Mouse (Mus musculus) forebrain, embryonic 14.5 days (tissue): ENCODE results near the gene Rec8. TPM values are rescaled to one million over a fixed set of nuclear protein-coding genes. Genes with fewer than 3 reads are reported as not detected.

Source experiments
- ATAC-seq: fragments of 200-750 bp; cut with Nextera tagmentation; 2 replicates; pipeline ENCODE4 v1.8.0; 2017; ENCODE audit warnings: mild to moderate bottlenecking, moderate library complexity
- DNase-seq: peaks from one replicate; pipeline ENCODE4 v3.0.0-alpha.2; 2015; ENCODE audit warnings: low spot score
- H3K27ac ChIP-seq: fragments of 300-500 bp; sonication (generic); 2 replicates; pipeline ENCODE4 v1.5.1; 2014; ENCODE audit warnings: low read depth, mild to moderate bottlenecking, control low read depth, low read length, moderate library complexity
- H3K27me3 ChIP-seq: fragments of 300-500 bp; sonication (generic); replicated peaks from 2 replicates; pipeline ENCODE4 v1.6.1; 2014; ENCODE audit warnings: low read length, control low read depth, mixed read lengths; ENCODE audit not compliant: control insufficient read depth, insufficient read depth
- H3K36me3 ChIP-seq: fragments of 300-500 bp; sonication (generic); 2 replicates; pipeline ENCODE4 v1.6.1; 2014; ENCODE audit warnings: low read length, control low read depth; ENCODE audit not compliant: control insufficient read depth, insufficient read depth
- H3K4me1 ChIP-seq: fragments of 300-500 bp; sonication (generic); 2 replicates; pipeline ENCODE4 v1.6.1; 2014; ENCODE audit warnings: antibody characterized with exemption, low read length, control low read depth; ENCODE audit not compliant: control insufficient read depth, insufficient read depth
- H3K4me2 ChIP-seq: fragments of 300-500 bp; sonication (generic); 2 replicates; pipeline ENCODE4 v1.6.1; 2014; ENCODE audit warnings: mild to moderate bottlenecking, control low read depth, low read length
- H3K4me3 ChIP-seq: fragments of 300-500 bp; sonication (generic); 2 replicates; pipeline ENCODE4 v1.5.1; 2014; ENCODE audit warnings: low read depth, low read length, control low read depth
- H3K9ac ChIP-seq: fragments of 300-500 bp; sonication (generic); 2 replicates; pipeline ENCODE4 v1.6.1; 2014; ENCODE audit warnings: mild to moderate bottlenecking, low read length, control low read depth, moderate library complexity
- H3K9me3 ChIP-seq: fragments of 300-500 bp; sonication (generic); replicated peaks from 2 replicates; pipeline ENCODE4 v1.6.1; 2016; ENCODE audit warnings: low read length, control low read depth, mixed read lengths; ENCODE audit not compliant: control insufficient read depth
- WGBS: fragments of 180-500 bp; shearing (Covaris S2); extraction: QIAGEN DNeasy Blood & Tissue Kit; methylation state at CpG from one replicate; pipeline ENCODE4 v1.1.7; 2014; 5-methylcytosine and 5-hydroxymethylcytosine counted together
- polyA plus RNA-seq: library from polyadenylated mRNA; unstranded; fragments of >200 nt; fragmentation: Nextera tagmentation; extraction: Ambion mirVana; gene quantifications from 2 replicates; pipeline ENCODE4 v1.2.1, GENCODE M21; 2014

Gene Rec8
- polyA plus RNA-seq, 1 experiment from 2014 or later = 6.5 TPM

DNA sequence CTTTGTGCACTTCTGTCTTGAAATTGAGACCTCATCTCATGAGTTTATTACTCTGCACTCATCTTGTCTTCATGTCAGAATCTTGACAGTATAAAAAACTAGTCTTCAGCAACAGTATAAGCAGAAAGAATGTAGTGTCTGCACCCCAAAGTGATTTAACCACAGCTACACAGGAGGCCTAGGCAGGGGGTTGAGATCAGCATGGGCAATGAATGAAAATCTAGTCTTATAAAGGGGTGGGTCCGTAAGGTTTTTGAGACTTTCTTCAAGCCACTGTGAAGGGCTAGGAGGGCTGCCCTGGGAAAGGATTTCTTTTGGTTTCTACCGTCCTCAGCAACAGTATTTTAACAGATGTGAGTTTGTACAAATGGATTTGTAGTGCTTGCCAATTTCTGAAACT, 42.8 kb downstream of the Rec8 start:
- Histone ChIP-seq H3K27me3 (no peaks in the 10 kb centered on the region), H3K9ac (no peak overlapping the region), H3K36me3 (peaks cover 26% of the 10 kb centered on the region), H3K27ac (no peak overlapping the region; the same call in 1 of the 2 replicates), H3K4me1 (no peaks in the 10 kb centered on the region), H3K9me3 (no peaks in the 10 kb centered on the region), H3K4me3 (peak overlapping the region; percentile 54; the same call in 1 of the 2 replicates), H3K4me2 (peak overlapping the region; percentile 65)
- WGBS = 20% methylated on average over 2 of the region's 2 CpGs
- peak; percentile 45 for ATAC-seq
- no peak for DNase-seq

DNA sequence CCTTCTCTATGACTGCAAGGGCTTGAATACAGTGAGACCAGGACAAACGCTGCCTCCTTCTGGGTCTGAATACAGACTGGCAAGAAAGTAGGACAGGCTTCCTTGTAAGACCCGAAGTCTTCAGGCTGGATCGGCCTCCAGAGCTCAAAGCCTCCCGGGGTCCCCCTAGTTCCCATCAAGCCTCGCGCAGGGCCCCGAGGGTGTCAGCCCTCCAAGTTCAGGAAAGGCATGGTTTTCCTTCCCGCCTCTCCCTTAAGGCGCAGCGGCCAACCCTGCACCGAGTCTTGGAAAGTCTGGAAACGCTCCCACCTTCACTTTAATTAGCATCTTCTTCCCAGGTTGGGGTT, 53.6 kb downstream of the Rec8 start:
- H3K4me1 ChIP-seq = peaks cover 16% of the 10 kb centered on the region
- under 1% methylated on average over 12 of the region's 12 CpGs for WGBS
- no peak for DNase-seq

GRCm38 (mm10) chr14:55671833-55672740, 54.2 kb downstream of the Rec8 start, which contains the start of the genes Gmpr2 and Nedd8:
Gene Gmpr2, plus strand, starts transcription at chr14:55671941.
Gene Nedd8, minus strand, starts transcription at chr14:55672124.
- Histone ChIP-seq H3K4me3 (peak within 1 kb of the TSS; percentile 86), H3K4me1 (peaks cover 16% of the 10 kb centered on the region), H3K36me3 (peaks cover 27% of the 10 kb centered on the region), H3K9me3 (no peaks in the 10 kb centered on the region), H3K4me2 (peak within 1 kb of the TSS; percentile 96), H3K9ac (peak within 1 kb of the TSS; percentile 81), H3K27me3 (no peaks in the 10 kb centered on the region), H3K27ac (peak within 1 kb of the TSS; percentile 70; the same call in 1 of the 2 replicates)
- DNase-seq (peak; percentile 98), ATAC-seq (peak; percentile 99)
- WGBS = 1% methylated on average over 38 of the region's 38 CpGs

More for the DNA sequence above, 53.6 kb downstream of the Rec8 start:
- no peaks in the 10 kb centered on the region for H3K9me3 ChIP-seq
- H3K27me3 ChIP-seq = no peaks in the 10 kb centered on the region
- peak; percentile 63 for ATAC-seq
- peak overlapping the region; percentile 81 for H3K9ac ChIP-seq
- H3K4me3 ChIP-seq = peak overlapping the region; percentile 86
- peaks cover 25% of the 10 kb centered on the region for H3K36me3 ChIP-seq
- peak overlapping the region; percentile 70; the same call in 1 of the 2 replicates for H3K27ac ChIP-seq
- peak overlapping the region; percentile 96 for H3K4me2 ChIP-seq

GRCm38 (mm10) chr14:55672741-55673060, 54.9 kb downstream of the Rec8 start:
- Histone ChIP-seq H3K4me3 (peak overlapping the region; percentile 86), H3K27ac (no peak overlapping the region), H3K36me3 (peaks cover 34% of the 10 kb centered on the region), H3K9ac (peak overlapping the region; percentile 81), H3K4me2 (peak overlapping the region; percentile 96), H3K27me3 (no peaks in the 10 kb centered on the region), H3K9me3 (no peaks in the 10 kb centered on the region), H3K4me1 (peaks cover 16% of the 10 kb centered on the region)
- 87% methylated on average over 7 of the region's 7 CpGs for WGBS
- DNase-seq (no peak), ATAC-seq (no peak)

Other genes starting within 250 kb of the Rec8 start
- gene Dhrs4, start 139.3 kb upstream of the Rec8 start, polyA plus RNA-seq = 26.8 and 31.1 TPM in 2 replicates
- gene Carmil3, start 127.4 kb upstream of the Rec8 start, polyA plus RNA-seq = 21.9 and 26.5 TPM in 2 replicates
- gene Cpne6, start 107.6 kb upstream of the Rec8 start, polyA plus RNA-seq = 4.5 and 7.4 TPM in 2 replicates
- not detected in 2 replicates for gene Nrl, start 93.1 kb upstream of the Rec8 start, polyA plus RNA-seq
- gene Pck2, start 77.8 kb upstream of the Rec8 start, polyA plus RNA-seq = 10.7 and 11.6 TPM in 2 replicates
- 130 and 137 TPM in 2 replicates for gene Dcaf11, start 58.0 kb upstream of the Rec8 start, polyA plus RNA-seq
- gene A730061H03Rik, start 57.6 kb upstream of the Rec8 start, polyA plus RNA-seq = not detected in 2 replicates
- gene Fitm1, start 42.4 kb upstream of the Rec8 start, polyA plus RNA-seq = not detected in 2 replicates
- gene Psme1, start 39.9 kb upstream of the Rec8 start, polyA plus RNA-seq = 192 and 204 TPM in 2 replicates
- 13.9 and 17.6 TPM in 2 replicates for gene Emc9, start 32.7 kb upstream of the Rec8 start, polyA plus RNA-seq
- 206 and 213 TPM in 2 replicates for gene Psme2, start 26.9 kb upstream of the Rec8 start, polyA plus RNA-seq
- gene Rnf31, start 26.3 kb upstream of the Rec8 start, polyA plus RNA-seq = 11.0 and 13.0 TPM in 2 replicates
- 6.3 and 6.9 TPM in 2 replicates for gene Irf9, start 14.5 kb upstream of the Rec8 start, polyA plus RNA-seq
- 80.8 and 82.5 TPM in 2 replicates for gene Ipo4, start 17.9 kb downstream of the Rec8 start, polyA plus RNA-seq
- gene Gm49378, start 19.9 kb downstream of the Rec8 start, polyA plus RNA-seq = 1.8 and 3.4 TPM in 2 replicates
- gene Tm9sf1, start 25.8 kb downstream of the Rec8 start, polyA plus RNA-seq = 56.5 and 57.5 TPM in 2 replicates
- 0.17 and 0.20 TPM in 2 replicates for gene Tssk4, start 32.1 kb downstream of the Rec8 start, polyA plus RNA-seq
- 62.7 and 64.4 TPM in 2 replicates for gene Mdp1, start 42.5 kb downstream of the Rec8 start, polyA plus RNA-seq
- 48.7 and 49.6 TPM in 2 replicates for gene Gmpr2, start 53.9 kb downstream of the Rec8 start, polyA plus RNA-seq
- gene Nedd8, start 54.1 kb downstream of the Rec8 start, polyA plus RNA-seq = 622 and 707 TPM in 2 replicates
- gene Tinf2, start 63.8 kb downstream of the Rec8 start, polyA plus RNA-seq = 30.6 and 37.5 TPM in 2 replicates
- gene Tgm1, start 95.9 kb downstream of the Rec8 start, polyA plus RNA-seq = 0.10 and 0.12 TPM in 2 replicates
- gene Rabggta, start 104.2 kb downstream of the Rec8 start, polyA plus RNA-seq = 34.2 and 38.3 TPM in 2 replicates
- gene Dhrs1, start 127.7 kb downstream of the Rec8 start, polyA plus RNA-seq = 83.8 and 84.4 TPM in 2 replicates
- 36.3 and 36.6 TPM in 2 replicates for gene Nop9, start 127.7 kb downstream of the Rec8 start, polyA plus RNA-seq
- 0.14 TPM in 1 of 2 replicates, not detected in the other for gene Cideb, start 140.4 kb downstream of the Rec8 start, polyA plus RNA-seq
- gene Ltb4r2, start 143.4 kb downstream of the Rec8 start, polyA plus RNA-seq = 0.07 and 0.14 TPM in 2 replicates
- gene Ltb4r1, start 147.9 kb downstream of the Rec8 start, polyA plus RNA-seq = 0.28 TPM in 1 of 2 replicates, not detected in the other
- gene Adcy4, start 166.1 kb downstream of the Rec8 start, polyA plus RNA-seq = 1.9 and 3.3 TPM in 2 replicates
- gene Ripk3, start 170.8 kb downstream of the Rec8 start, polyA plus RNA-seq = 2.4 and 4.1 TPM in 2 replicates
- gene Nfatc4, start 205.1 kb downstream of the Rec8 start, polyA plus RNA-seq = 8.3 and 9.1 TPM in 2 replicates
- gene Nynrin, start 236.0 kb downstream of the Rec8 start, polyA plus RNA-seq = 6.2 and 7.4 TPM in 2 replicates